Mouse (Mus musculus) liver, postnatal 0 days (tissue): ENCODE data around the gene Serpinb6e.

Source experiments
- CTCF ChIP-seq: sonication (generic); IDR thresholded peaks from 2 replicates; pipeline ENCODE4 v1.5.1; 2016; ENCODE audit warnings: antibody characterized with exemption, low read depth
- EP300 ChIP-seq: IDR thresholded peaks from 2 replicates; pipeline ENCODE4 v1.6.1; 2016; ENCODE audit warnings: antibody characterized with exemption, low read depth, mild to moderate bottlenecking

DNA sequence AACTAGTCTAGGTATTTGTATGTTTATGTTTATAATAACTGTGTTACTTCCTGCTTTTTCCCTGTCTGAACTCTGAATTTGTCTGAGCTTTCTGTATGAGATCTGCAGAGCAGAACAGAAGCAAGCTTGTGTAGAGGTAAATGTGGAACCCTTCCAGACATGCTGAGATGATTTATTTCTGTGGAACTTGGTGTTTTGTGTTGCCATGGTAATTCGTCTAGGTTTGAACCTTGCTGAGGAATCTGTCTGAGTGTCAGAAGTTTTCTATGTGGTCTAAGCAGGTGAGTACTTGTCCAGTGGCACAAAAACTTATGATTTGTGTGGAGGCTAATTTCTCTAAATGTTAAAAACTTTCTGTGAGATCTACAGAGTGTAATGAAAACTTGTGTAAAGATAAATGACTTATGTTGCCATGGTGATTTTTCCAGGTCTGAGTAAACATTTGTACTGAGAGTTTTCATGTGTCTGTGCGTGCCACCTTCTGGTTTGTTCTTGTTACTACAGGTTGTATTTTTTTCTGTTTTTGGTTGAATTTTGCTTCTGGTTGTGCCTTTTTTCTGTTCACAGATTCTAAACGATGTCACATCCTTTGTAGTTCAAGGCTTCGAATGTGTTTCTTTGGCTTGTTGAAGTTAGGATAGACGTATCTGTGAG lies 21.6 kb downstream of the Serpinb6e start:
- no peak for TF ChIP-seq CTCF
- no peak for TF ChIP-seq EP300
